Mouse (Mus musculus) B cell, adult (primary cell): Measurements from ENCODE around the gene Zmat3. TPM values are rescaled to one million over a fixed set of nuclear protein-coding genes. Genes with fewer than 3 reads are reported as not detected.

Source experiments
- total RNA-seq: library from RNA; stranded (reverse); gene quantifications from 4 replicates; pipeline ENCODE4 v1.2.4, GENCODE M21; 2023; ENCODE audit not compliant: inconsistent age

Zmat3 gene
- 6.1 to 6.9 TPM (median 6.4 TPM) in 4 replicates for total RNA-seq

GRCm38 (mm10) chr3:32365546-32366245 is at the start of gene Zmat3:
Gene Zmat3 (minus strand): TSS chr3:32366014.

GRCm38 (mm10) chr3:32397461-32398174 is 31.8 kb upstream of the Zmat3 start, which contains the start of gene Pik3ca:
Gene Pik3ca (plus strand): TSS chr3:32397671.

Other genes with a start within 250 kb of the Zmat3 start
- 68.6 to 81.5 TPM (median 71.2 TPM) in 4 replicates for gene Pik3ca, start 31.7 kb upstream of the Zmat3 start, total RNA-seq
- 0.42 to 1.3 TPM (median 1.2 TPM) in 3 of 4 replicates, not detected in the other for gene Kcnmb3, start 126.2 kb upstream of the Zmat3 start, total RNA-seq
- gene Zfp639, start 144.2 kb upstream of the Zmat3 start, total RNA-seq: 39.5 to 53.3 TPM (median 44.5 TPM) in 4 replicates
- gene Mfn1, start 163.5 kb upstream of the Zmat3 start, total RNA-seq: 24.5 to 42.0 TPM (median 32.4 TPM) in 4 replicates